Mouse (Mus musculus) cerebellum, adult 2 months (tissue): ENCODE measurements around the gene Il17re. TPM values are rescaled to one million over a fixed set of nuclear protein-coding genes. Genes with fewer than 3 reads are reported as not detected.
A peak's percentile ranks its signal among the peaks of the same experiment; 100 is the strongest.

Source experiments
- DNase-seq, 2 experiments: peaks; one replicate each; pipeline ENCODE4 v3.0.0; 2021
- H3K27ac ChIP-seq: fragments of 200-500 bp; 2 replicates; pipeline ENCODE4 v1.5.1; 2012; ENCODE audit warnings: low read length, control low read depth, inconsistent platforms; ENCODE audit not compliant: insufficient read depth
- H3K27me3 ChIP-seq: fragments of 200-500 bp; 2 replicates; pipeline ENCODE4 v1.6.1; 2012; ENCODE audit warnings: inconsistent platforms, mild to moderate bottlenecking, low read length, moderate library complexity; ENCODE audit not compliant: control insufficient read depth, insufficient read depth
- H3K4me1 ChIP-seq: fragments of 200-500 bp; 2 replicates; pipeline ENCODE4 v1.6.1; 2011; ENCODE audit warnings: low read length; ENCODE audit not compliant: control insufficient read depth, insufficient read depth
- H3K4me3 ChIP-seq: fragments of 200-500 bp; replicated peaks from 2 replicates; pipeline ENCODE3; 2011; ENCODE audit warnings: mild to moderate bottlenecking, low read depth, low read length, control low read depth; ENCODE audit not compliant: insufficient read depth
- CTCF ChIP-seq: fragments of 200-500 bp; IDR thresholded peaks from 2 replicates; pipeline ENCODE4 v1.5.1; 2011; ENCODE audit warnings: low read depth, mild to moderate bottlenecking, control low read depth, low read length, moderate library complexity, borderline replicate concordance; ENCODE audit not compliant: insufficient read depth
- POLR2A ChIP-seq: fragments of 200-500 bp; IDR thresholded peaks from 2 replicates; pipeline ENCODE4 v1.6.1; 2011; ENCODE audit warnings: low read length, control low read depth, borderline replicate concordance; ENCODE audit not compliant: insufficient read depth
- WGBS: fragments of 180-500 bp; shearing (Covaris S2); methylation state at CpG from one replicate; pipeline ENCODE4 v1.1.7; 2018; 5-methylcytosine and 5-hydroxymethylcytosine counted together
- polyA plus RNA-seq: library from polyadenylated mRNA; depleted of rRNA; stranded (reverse); fragments of >200 nt; gene quantifications from 2 replicates; pipeline ENCODE4 v1.2.3, GENCODE M21; 2012

Il17re gene
- polyA plus RNA-seq, 1 experiment = 4.8 TPM

DNA sequence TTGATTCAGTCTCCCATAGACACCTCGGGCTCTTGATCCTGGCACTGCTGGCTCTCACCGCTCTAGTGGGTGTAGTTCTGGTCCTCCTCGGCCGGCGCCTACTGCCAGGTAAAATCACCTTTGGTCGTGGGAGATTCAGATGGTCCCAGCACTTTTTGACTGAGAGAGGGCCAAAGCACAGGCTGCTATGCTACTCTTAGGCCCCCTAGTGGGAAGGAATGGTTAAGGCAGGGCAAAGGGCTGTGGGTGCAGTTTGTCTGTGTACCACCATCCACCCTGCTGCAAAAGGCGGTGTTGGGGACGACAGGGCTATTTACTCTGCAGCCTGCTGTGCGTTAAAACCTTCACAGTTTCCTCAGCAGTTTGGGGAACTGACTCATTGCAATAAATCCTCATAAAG is 10.7 kb downstream of the Il17re start:
- Histone ChIP-seq H3K27ac (no peak overlapping the region), H3K27me3 (no peaks in the 10 kb centered on the region), H3K4me3 (peak overlapping the region; percentile 47), H3K4me1 (peaks cover 12% of the 10 kb centered on the region; the same call in 1 of the 2 replicates)
- DNase-seq = peak; percentile 75 to 80
- TF ChIP-seq POLR2A (no peak), CTCF (peak; percentile 80)
- 13% methylated on average over 9 of the region's 9 CpGs for WGBS

DNA sequence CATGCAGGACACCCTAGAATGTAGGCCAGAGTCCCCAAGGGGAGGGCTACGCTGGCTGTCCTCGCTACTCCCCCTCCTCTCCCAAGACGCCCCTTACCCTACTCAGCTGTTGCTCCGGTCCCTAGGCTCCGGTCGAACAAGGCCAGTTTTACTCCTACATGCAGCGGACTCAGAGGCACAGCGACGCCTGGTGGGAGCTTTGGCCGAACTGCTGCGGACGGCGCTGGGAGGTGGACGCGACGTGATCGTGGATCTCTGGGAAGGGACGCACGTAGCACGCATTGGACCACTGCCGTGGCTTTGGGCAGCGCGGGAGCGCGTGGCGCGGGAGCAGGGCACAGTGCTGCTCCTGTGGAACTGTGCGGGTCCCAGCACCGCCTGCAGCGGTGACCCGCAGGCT is 11.1 kb downstream of the Il17re start:
- DNase-seq = peak; percentile 77 to 84
- WGBS = 2% methylated on average over 31 of the region's 31 CpGs
- Histone ChIP-seq H3K4me3 (peak overlapping the region; percentile 47), H3K27ac (no peak overlapping the region), H3K27me3 (no peaks in the 10 kb centered on the region), H3K4me1 (peaks cover 12% of the 10 kb centered on the region; the same call in 1 of the 2 replicates)
- TF ChIP-seq POLR2A (peak; percentile 45; the same call in 1 of the 2 replicates), CTCF (peak; percentile 81)

DNA sequence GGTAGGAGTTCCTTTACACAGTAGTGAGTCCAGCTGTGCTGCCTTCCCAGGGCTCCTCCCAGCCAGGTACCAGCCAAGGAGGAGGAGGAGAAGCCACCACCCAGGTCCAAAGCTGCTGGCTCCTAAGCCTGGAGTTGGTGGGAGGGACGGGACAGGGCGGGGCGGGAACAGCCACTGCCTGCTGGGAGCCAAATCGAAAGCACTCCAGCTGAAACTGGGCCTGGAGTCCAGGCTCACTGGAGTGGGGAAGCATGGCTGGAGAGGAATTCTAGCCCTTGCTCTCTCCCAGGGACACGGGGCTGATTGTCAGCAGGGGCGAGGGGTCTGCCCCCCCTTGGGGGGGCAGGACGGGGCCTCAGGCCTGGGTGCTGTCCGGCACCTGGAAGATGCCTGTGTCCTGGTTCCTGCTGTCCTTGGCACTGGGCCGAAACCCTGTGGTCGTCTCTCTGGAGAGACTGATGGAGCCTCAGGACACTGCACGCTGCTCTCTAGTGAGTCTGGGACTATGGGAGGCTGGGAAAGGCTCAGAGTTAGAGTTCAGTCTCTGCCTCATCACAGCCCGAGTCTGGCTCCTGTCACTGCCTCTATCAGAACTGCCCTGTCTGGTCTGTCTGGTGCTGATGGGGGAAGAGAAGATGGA is 13.1 kb downstream of the Il17re start, which contains the start of gene Il17rc:
Gene Il17rc, plus strand, starts transcription at position 131 of the 640 bp plus-strand sequence.
- no peak within 1 kb of the TSS for H3K4me3 ChIP-seq
- no peak for TF ChIP-seq POLR2A
- no peak for TF ChIP-seq CTCF
- WGBS = 18% methylated on average over 11 of the region's 12 CpGs
- H3K27me3 ChIP-seq = no peaks in the 10 kb centered on the region
- peaks cover 12% of the 10 kb centered on the region; the same call in 1 of the 2 replicates for H3K4me1 ChIP-seq
- DNase-seq = peak in 1 of 2 experiments; percentile 30
- H3K27ac ChIP-seq = no peak within 1 kb of the TSS

DNA sequence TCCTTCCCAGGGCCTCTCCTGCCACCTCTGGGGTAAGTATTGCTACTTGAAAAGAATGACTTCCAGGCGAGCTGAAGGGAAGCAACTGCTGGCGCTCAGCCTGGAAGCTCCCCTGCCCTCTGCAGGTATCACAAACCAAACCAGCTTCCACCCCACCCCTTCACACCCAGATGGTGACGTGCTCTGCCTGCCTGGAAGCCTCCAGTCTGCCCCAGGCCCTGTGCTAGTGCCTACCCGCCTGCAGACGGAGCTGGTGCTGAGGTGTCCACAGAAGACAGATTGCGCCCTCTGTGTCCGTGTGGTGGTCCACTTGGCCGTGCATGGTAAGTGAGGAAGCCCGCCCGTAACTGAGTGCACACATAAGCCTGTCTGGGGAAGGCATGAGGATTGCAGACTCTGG is 13.8 kb downstream of the Il17re start:
- TF ChIP-seq CTCF = no peak
- no peak for TF ChIP-seq POLR2A
- Histone ChIP-seq H3K27me3 (no peaks in the 10 kb centered on the region), H3K4me3 (no peak overlapping the region), H3K4me1 (peaks cover 12% of the 10 kb centered on the region; the same call in 1 of the 2 replicates), H3K27ac (no peak overlapping the region)
- 86% methylated on average over 10 of the region's 10 CpGs for WGBS
- DNase-seq = no peak

DNA sequence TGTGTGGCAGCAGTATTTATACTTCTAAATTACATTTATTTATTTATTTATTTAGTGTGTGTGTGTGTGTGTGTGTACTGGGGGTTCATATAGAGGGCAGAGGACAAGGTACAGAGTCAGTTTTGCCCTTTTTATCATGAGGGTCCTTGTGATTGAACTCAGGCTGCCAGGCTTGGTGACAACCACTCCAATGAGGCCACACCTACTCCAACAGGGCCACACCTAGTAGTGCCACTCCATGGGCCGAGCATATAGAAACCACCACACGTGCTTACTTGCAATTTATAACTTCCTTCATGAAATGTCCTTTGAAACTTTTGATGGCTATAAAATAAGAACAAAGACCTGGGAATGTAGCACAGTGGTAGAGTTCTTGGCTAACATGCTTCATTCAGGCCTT is 15.0 kb downstream of the Il17re start:
- no peak for DNase-seq
- TF ChIP-seq CTCF (no peak), POLR2A (no peak)
- 93% methylated on average over 2 of the region's 2 CpGs for WGBS
- no peaks in the 10 kb centered on the region for H3K27me3 ChIP-seq
- peaks cover 12% of the 10 kb centered on the region; the same call in 1 of the 2 replicates for H3K4me1 ChIP-seq
- no peak overlapping the region for H3K4me3 ChIP-seq
- H3K27ac ChIP-seq = no peak overlapping the region

DNA sequence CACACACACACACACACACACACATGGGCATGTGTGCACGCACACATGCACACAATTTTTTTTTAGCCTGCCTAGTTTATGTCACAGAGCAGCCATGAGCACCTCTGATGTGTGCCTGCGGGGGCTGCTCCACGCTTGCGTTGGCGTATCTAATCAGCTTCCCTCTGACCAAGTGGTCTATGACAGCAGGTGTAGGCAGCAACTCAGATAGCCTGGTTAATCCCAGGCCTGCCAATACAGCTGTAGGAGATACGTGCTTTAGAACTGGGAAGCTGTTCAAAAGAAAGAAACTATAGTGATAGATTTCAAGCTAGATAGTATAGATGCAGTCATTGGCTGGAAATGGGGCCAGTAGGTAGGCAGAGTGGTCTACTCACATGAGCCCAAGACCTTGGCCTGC is 15.4 kb downstream of the Il17re start:
- Histone ChIP-seq H3K4me3 (no peak overlapping the region), H3K27ac (no peak overlapping the region), H3K27me3 (no peaks in the 10 kb centered on the region), H3K4me1 (peaks cover 12% of the 10 kb centered on the region; the same call in 1 of the 2 replicates)
- no peak for DNase-seq
- TF ChIP-seq POLR2A (no peak), CTCF (no peak)
- WGBS = 86% methylated on average over 6 of the region's 6 CpGs

DNA sequence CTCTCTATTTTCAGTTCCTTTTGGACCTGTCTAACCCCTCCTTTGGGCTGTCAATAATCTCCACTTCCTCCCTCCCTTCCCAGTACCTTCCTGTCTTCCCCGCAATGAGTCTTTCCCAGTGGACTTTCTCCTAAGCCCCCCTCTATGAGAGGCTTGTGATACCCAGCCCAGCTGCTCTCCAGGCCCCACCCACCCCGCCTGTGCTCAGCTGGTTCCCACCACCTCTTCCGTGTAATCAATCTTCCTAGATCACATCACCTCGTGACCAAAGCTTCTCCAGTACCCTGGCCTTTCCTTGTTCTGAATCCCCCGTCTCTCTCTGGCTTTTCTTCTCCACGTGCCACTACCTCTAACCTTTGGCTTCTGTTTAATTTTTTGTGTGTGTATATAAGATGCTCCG is 19.1 kb downstream of the Il17re start:
- no peak overlapping the region for H3K27ac ChIP-seq
- H3K27me3 ChIP-seq = no peaks in the 10 kb centered on the region
- no peak for DNase-seq
- 56% methylated on average over 7 of the region's 7 CpGs for WGBS
- peaks cover 10% of the 10 kb centered on the region for H3K4me1 ChIP-seq
- TF ChIP-seq CTCF = no peak
- no peak for TF ChIP-seq POLR2A
- no peak overlapping the region for H3K4me3 ChIP-seq

DNA sequence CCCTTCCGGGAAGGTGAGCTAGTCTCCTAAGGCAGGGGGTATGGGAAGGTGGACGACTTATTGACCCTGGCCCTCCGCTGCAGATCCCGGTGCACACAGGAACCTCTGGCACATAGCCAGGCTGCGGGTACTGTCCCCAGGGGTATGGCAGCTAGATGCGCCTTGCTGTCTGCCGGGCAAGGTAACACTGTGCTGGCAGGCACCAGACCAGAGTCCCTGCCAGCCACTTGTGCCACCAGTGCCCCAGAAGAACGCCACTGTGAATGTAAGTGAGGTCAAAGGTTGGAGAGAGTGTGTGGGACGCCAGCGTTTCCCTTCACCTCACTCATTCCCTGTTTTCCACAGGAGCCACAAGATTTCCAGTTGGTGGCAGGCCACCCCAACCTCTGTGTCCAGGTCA is 20.6 kb downstream of the Il17re start:
- 54% methylated on average over 10 of the region's 10 CpGs for WGBS
- H3K4me3 ChIP-seq = no peak overlapping the region
- peaks cover 10% of the 10 kb centered on the region for H3K4me1 ChIP-seq
- no peak for DNase-seq
- no peak overlapping the region for H3K27ac ChIP-seq
- TF ChIP-seq POLR2A (no peak), CTCF (no peak)
- H3K27me3 ChIP-seq = no peaks in the 10 kb centered on the region
